Comparison of ENCODE assay signal across 8 mouse cellular contexts in the genomic region with DNA sequence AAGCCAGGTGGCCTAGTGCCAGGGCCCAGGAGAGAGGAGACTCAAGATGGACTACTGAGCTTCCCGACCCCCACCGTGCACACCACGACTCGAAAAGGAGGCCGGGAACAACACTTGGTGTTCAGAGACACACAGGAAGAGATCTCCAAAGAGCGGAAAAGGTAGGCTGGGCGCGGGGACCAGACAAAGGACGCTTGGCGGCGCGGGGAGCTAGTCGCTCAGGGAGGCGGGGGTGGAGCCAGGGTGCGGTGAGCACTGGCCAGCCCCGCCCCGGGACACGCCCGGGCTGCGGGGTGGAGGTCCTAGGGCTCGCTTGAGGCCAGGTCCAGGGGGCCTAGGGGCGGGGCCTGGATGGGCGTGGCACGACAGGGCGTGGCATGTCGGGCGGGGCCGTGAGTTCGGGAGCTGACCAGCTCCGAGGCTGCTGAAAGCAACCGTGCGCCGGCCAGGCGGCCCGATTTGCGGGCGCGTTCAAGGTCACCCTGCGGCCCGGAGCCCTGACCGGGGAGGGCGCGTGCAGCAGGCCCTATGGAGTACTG. TPM values are rescaled to one million over a fixed set of nuclear protein-coding genes. Genes with fewer than 3 reads are reported as not detected.
DNase-seq lines count a peak whose midpoint lies in the region; ATAC-seq and TF ChIP-seq lines count a peak whose summit lies in the region.

No protein-coding gene starts in this region.

- H3K36me3 ChIP-seq in heart, embryonic 10.5 days = no peaks in the 10 kb centered on the region
- H3K36me3 ChIP-seq in kidney, adult 2 months (ENCODE audit: control insufficient read depth, insufficient read depth, low read length) = no peaks in the 10 kb centered on the region
- H3K36me3 ChIP-seq in limb, embryonic 14.5 days (ENCODE audit: control insufficient read depth, insufficient read depth, low read length) = no peaks in the 10 kb centered on the region
- 0 out of 2 replicates have a peak, but pooled peaks cover 3% of the 10 kb centered on the region for H3K36me3 ChIP-seq in midbrain, embryonic 12.5 days

- H3K9me3 ChIP-seq in heart, embryonic 10.5 days = no peaks in the 10 kb centered on the region
- no peaks in the 10 kb centered on the region for H3K9me3 ChIP-seq in limb, embryonic 14.5 days (ENCODE audit: control insufficient read depth, low read length)
- H3K9me3 ChIP-seq in midbrain, embryonic 12.5 days = no peaks in the 10 kb centered on the region

- peak overlapping the region; percentile 64 for H3K27ac ChIP-seq in heart, embryonic 10.5 days
- H3K27ac ChIP-seq in kidney, adult 2 months (ENCODE audit: insufficient read depth, low read depth, low read length) = no peak overlapping the region
- no peak overlapping the region for H3K27ac ChIP-seq in limb, embryonic 14.5 days (replicated peaks; ENCODE audit: low read depth, low read length)
- H3K27ac ChIP-seq in midbrain, embryonic 12.5 days (replicated peaks) = peak overlapping the region; percentile 93

- peak overlapping the region; percentile 58 for H3K4me3 ChIP-seq in heart, embryonic 10.5 days
- H3K4me3 ChIP-seq in kidney, adult 2 months (ENCODE audit: insufficient read depth, low read depth, low read length) = 0 out of 2 replicates have a peak overlapping the region, but pooled peaks have one; percentile 7
- H3K4me3 ChIP-seq in limb, embryonic 14.5 days (replicated peaks; ENCODE audit: low read length) = peak overlapping the region; percentile 31
- H3K4me3 ChIP-seq in midbrain, embryonic 12.5 days = peak overlapping the region; percentile 95

- WGBS in heart, embryonic 10.5 days = 2% methylated on average over 43 of the region's 43 CpGs
- 3% methylated on average over 42 of the region's 43 CpGs for WGBS in kidney, adult 2 months
- 1% methylated on average over 36 of the region's 43 CpGs for WGBS in limb, embryonic 14.5 days
- WGBS in midbrain, embryonic 12.5 days = under 1% methylated on average over 34 of the region's 43 CpGs

- ATAC-seq in common myeloid progenitor, adult 5-6 weeks (replicated peaks; ENCODE audit: low read depth, poor library complexity, severe bottlenecking) = peak; percentile 54
- ATAC-seq in limb, embryonic 14.5 days (ENCODE audit: low FRiP score, low read depth) = no peak
- peak; percentile 65 for ATAC-seq in midbrain, embryonic 12.5 days (ENCODE audit: low FRiP score, low read depth)

- H3K9ac ChIP-seq in limb, embryonic 14.5 days (ENCODE audit: low read depth, low read length, severe bottlenecking) = no peak overlapping the region
- peak overlapping the region; percentile 96 for H3K9ac ChIP-seq in midbrain, embryonic 12.5 days (replicated peaks)

- no peak for TF ChIP-seq CTCF in kidney, adult 2 months (conservative IDR thresholded peaks at IDR 0.05; ENCODE audit: insufficient read depth, insufficient read length, low read depth, low read length)

- peak; percentile 92 for DNase-seq in heart, adult 11 months
- DNase-seq in heart, adult 8-10 months (ENCODE audit: low spot score) = no peak
- DNase-seq in heart, embryonic 10.5 days (ENCODE audit: low spot score) = peak; percentile 93
- peak; percentile 63 for DNase-seq in kidney, adult 2 months
- DNase-seq in limb, embryonic 14.5 days (ENCODE audit: low spot score) = no peak
- peak; percentile 21 to 30 for DNase-seq in spleen, postnatal 14 days (ENCODE audit: low spot score in 2 of 2)

- H3K4me1 ChIP-seq in heart, embryonic 10.5 days = peaks cover 33% of the 10 kb centered on the region
- no peaks in the 10 kb centered on the region for H3K4me1 ChIP-seq in kidney, adult 2 months (ENCODE audit: control insufficient read depth, insufficient read depth, low read length)
- peaks cover 13% of the 10 kb centered on the region for H3K4me1 ChIP-seq in limb, embryonic 14.5 days (ENCODE audit: control insufficient read depth, insufficient read depth, low read length)
- peaks cover 52% of the 10 kb centered on the region for H3K4me1 ChIP-seq in midbrain, embryonic 12.5 days

- peak overlapping the region; percentile 53 for H3K4me2 ChIP-seq in limb, embryonic 14.5 days (replicated peaks; ENCODE audit: low read depth, low read length, severe bottlenecking)
- H3K4me2 ChIP-seq in midbrain, embryonic 12.5 days (replicated peaks) = peak overlapping the region; percentile 73

- peaks cover 70% of the 10 kb centered on the region for H3K27me3 ChIP-seq in heart, embryonic 10.5 days (ENCODE audit: insufficient read depth, poor library complexity, severe bottlenecking)
- H3K27me3 ChIP-seq in kidney, adult 2 months (replicated peaks; ENCODE audit: control insufficient read depth, insufficient read depth, low read length) = peaks cover 4% of the 10 kb centered on the region
- peaks cover 61% of the 10 kb centered on the region for H3K27me3 ChIP-seq in limb, embryonic 14.5 days (ENCODE audit: control insufficient read depth, insufficient read depth, low read length)
- peaks cover 36% of the 10 kb centered on the region for H3K27me3 ChIP-seq in midbrain, embryonic 12.5 days

- no peak for TF ChIP-seq POLR2A in kidney, adult 2 months (IDR thresholded peaks at IDR 0.05; ENCODE audit: low read depth, low read length)
- no peak for TF ChIP-seq POLR2A in limb, embryonic 14.5 days (IDR thresholded peaks at IDR 0.05; ENCODE audit: borderline replicate concordance, extremely low read depth, insufficient read depth, insufficient read length)

RNA-seq across cellular contexts. Expression of gene Elavl3, which starts 1.4 kb away (rescaled TPM):
- total RNA-seq in heart, adult 8-10 months (2022) = under 1 TPM; 0.08 to 0.25 (median 0.11) TPM
- not detected in 2 replicates for total RNA-seq in common myeloid progenitor, adult 5-6 weeks (2017)
- polyA plus RNA-seq in heart, embryonic 10.5 days (2016; fragmentation: Nextera tagmentation; extraction: Ambion mirVana) = 0.15 and 0.29 TPM in 2 replicates
- 0.62 and 0.64 TPM in 2 replicates for polyA plus RNA-seq in kidney, adult 2 months (2012; rRNA removed)
- polyA plus RNA-seq in limb, embryonic 14.5 days (2012; rRNA removed) = 0.56 and 0.67 TPM in 2 replicates
- not detected in 2 replicates for polyA plus RNA-seq in limb, embryonic 14.5 days (2014; fragmentation: Nextera tagmentation; extraction: Ambion mirVana)
- 60.4 and 61.9 TPM in 2 replicates for polyA plus RNA-seq in midbrain, embryonic 12.5 days (2016; fragmentation: Nextera tagmentation; extraction: Ambion mirVana)

RNA-seq across cellular contexts. Expression of gene Gm49318, which starts 20.6 kb away (rescaled TPM):
- total RNA-seq in heart, adult 8-10 months (2022) = under 1 TPM in 1 of 4 experiments, not detected in 3; 0.66 TPM
- not detected in 2 replicates for total RNA-seq in common myeloid progenitor, adult 5-6 weeks (2017)
- polyA plus RNA-seq in heart, embryonic 10.5 days (2016; fragmentation: Nextera tagmentation; extraction: Ambion mirVana) = not detected in 2 replicates
- polyA plus RNA-seq in kidney, adult 2 months (2012; rRNA removed) = not detected in 2 replicates
- polyA plus RNA-seq in limb, embryonic 14.5 days (2012; rRNA removed) = 0.28 TPM in 1 of 2 replicates, not detected in the other
- not detected in 2 replicates for polyA plus RNA-seq in limb, embryonic 14.5 days (2014; fragmentation: Nextera tagmentation; extraction: Ambion mirVana)
- not detected in 2 replicates for polyA plus RNA-seq in midbrain, embryonic 12.5 days (2016; fragmentation: Nextera tagmentation; extraction: Ambion mirVana)

RNA-seq across cellular contexts. Expression of gene Zfp653, which starts 20.8 kb away (rescaled TPM):
- 1 to 10 TPM; 3.0 to 5.0 (median 4.7) TPM for total RNA-seq in heart, adult 8-10 months (2022)
- total RNA-seq in common myeloid progenitor, adult 5-6 weeks (2017) = 5.7 and 7.9 TPM in 2 replicates
- polyA plus RNA-seq in heart, embryonic 10.5 days (2016; fragmentation: Nextera tagmentation; extraction: Ambion mirVana) = 9.6 and 10.8 TPM in 2 replicates
- 13.6 and 15.8 TPM in 2 replicates for polyA plus RNA-seq in kidney, adult 2 months (2012; rRNA removed)
- polyA plus RNA-seq in limb, embryonic 14.5 days (2012; rRNA removed) = 31.2 and 33.7 TPM in 2 replicates
- polyA plus RNA-seq in limb, embryonic 14.5 days (2014; fragmentation: Nextera tagmentation; extraction: Ambion mirVana) = 8.1 and 8.7 TPM in 2 replicates
- 19.0 and 21.2 TPM in 2 replicates for polyA plus RNA-seq in midbrain, embryonic 12.5 days (2016; fragmentation: Nextera tagmentation; extraction: Ambion mirVana)

RNA-seq across cellular contexts. Expression of gene Ecsit, which starts 34.8 kb away (rescaled TPM):
- 100 to 1,000 TPM; 101 to 109 (median 106) TPM for total RNA-seq in heart, adult 8-10 months (2022)
- 16.6 and 23.6 TPM in 2 replicates for total RNA-seq in common myeloid progenitor, adult 5-6 weeks (2017)
- polyA plus RNA-seq in heart, embryonic 10.5 days (2016; fragmentation: Nextera tagmentation; extraction: Ambion mirVana) = 58.4 and 65.6 TPM in 2 replicates
- 130 and 143 TPM in 2 replicates for polyA plus RNA-seq in kidney, adult 2 months (2012; rRNA removed)
- polyA plus RNA-seq in limb, embryonic 14.5 days (2012; rRNA removed) = 36.3 and 37.5 TPM in 2 replicates
- 30.6 and 32.9 TPM in 2 replicates for polyA plus RNA-seq in limb, embryonic 14.5 days (2014; fragmentation: Nextera tagmentation; extraction: Ambion mirVana)
- polyA plus RNA-seq in midbrain, embryonic 12.5 days (2016; fragmentation: Nextera tagmentation; extraction: Ambion mirVana) = 35.6 and 40.7 TPM in 2 replicates

RNA-seq across cellular contexts. Expression of gene Prkcsh, which starts 47.8 kb away (rescaled TPM):
- total RNA-seq in heart, adult 8-10 months (2022) = 10 to 100 TPM; 61.9 to 67.3 (median 65.5) TPM
- 117 and 121 TPM in 2 replicates for total RNA-seq in common myeloid progenitor, adult 5-6 weeks (2017)
- 89.8 and 106 TPM in 2 replicates for polyA plus RNA-seq in heart, embryonic 10.5 days (2016; fragmentation: Nextera tagmentation; extraction: Ambion mirVana)
- 94.9 and 103 TPM in 2 replicates for polyA plus RNA-seq in kidney, adult 2 months (2012; rRNA removed)
- 156 and 188 TPM in 2 replicates for polyA plus RNA-seq in limb, embryonic 14.5 days (2012; rRNA removed)
- 89.0 and 103 TPM in 2 replicates for polyA plus RNA-seq in limb, embryonic 14.5 days (2014; fragmentation: Nextera tagmentation; extraction: Ambion mirVana)
- polyA plus RNA-seq in midbrain, embryonic 12.5 days (2016; fragmentation: Nextera tagmentation; extraction: Ambion mirVana) = 99.2 and 100.0 TPM in 2 replicates

Comparison
In these comparisons a context has a peak if more than half of its experiments do, and no peak if none do; other contexts are left out.
1. DNase-seq: peak in heart, adult 11 months (single experiment), heart, embryonic 10.5 days (single experiment), kidney, adult 2 months (single experiment) and spleen, postnatal 14 days (2 of 2); none in heart, adult 8-10 months (single experiment) and limb, embryonic 14.5 days (single experiment).
2. H3K27ac ChIP-seq: peak in heart, embryonic 10.5 days (single experiment) and midbrain, embryonic 12.5 days (single experiment); none in kidney, adult 2 months (single experiment) and limb, embryonic 14.5 days (single experiment).
3. H3K4me3 ChIP-seq: peak in every context shown above with its lines; median percentile 95 in midbrain, embryonic 12.5 days; 58 in heart, embryonic 10.5 days; 31 in limb, embryonic 14.5 days; 7 in kidney, adult 2 months.
4. RNA of gene Elavl3, which starts 1.4 kb away (polyA plus RNA-seq): 60.4 to 61.9 TPM in midbrain, embryonic 12.5 days; 0.56 to 0.67 TPM in limb, embryonic 14.5 days, 0.62 to 0.64 TPM in kidney, adult 2 months and 0.15 to 0.29 TPM in heart, embryonic 10.5 days; every median in the first group is over 10 times any median in the second.